Mouse (Mus musculus): ENCODE measurements around the gene Mip.
"Not testable (repeated sequence)": the region's sequence is repeated elsewhere in the genome, so short reads cannot be mapped to it uniquely, and the experiment has no call there.

Mip gene

GRCm38 (mm10) chr10:128211390-128212108 is 14.1 kb upstream of the Mip start, which contains the start of gene Spryd4:
Gene Spryd4, minus strand, starts transcription at chr10:128211807.
- DNase-seq (ENCODE audit: low read depth, low spot score) = peak; percentile 93

- DNase-seq (ENCODE audit: low read depth, low spot score) = no peak
Measured at GRCm38 (mm10) chr10:128212148-128212547, 13.5 kb upstream of the Mip start.

GRCm38 (mm10) chr10:128212871-128213323 is 12.7 kb upstream of the Mip start:
- peak; percentile 85 for DNase-seq (ENCODE audit: low read depth, low spot score)

- not testable (repeated sequence) for DNase-seq (ENCODE audit: low read depth, low spot score)
Measured at GRCm38 (mm10) chr10:128214112-128214511, 11.5 kb upstream of the Mip start.

- no peak for DNase-seq (ENCODE audit: low read depth, low spot score)
Measured at GRCm38 (mm10) chr10:128214981-128215380, 10.7 kb upstream of the Mip start.

- no peak for DNase-seq (ENCODE audit: low read depth, low spot score)
Measured at GRCm38 (mm10) chr10:128218387-128219117, 7.1 kb upstream of the Mip start.

GRCm38 (mm10) chr10:128221533-128222286 is 3.9 kb upstream of the Mip start:
- DNase-seq (ENCODE audit: low read depth, low spot score) = peak; percentile 45

GRCm38 (mm10) chr10:128225064-128225463 is 574 bp upstream of the Mip start:
- DNase-seq (ENCODE audit: low read depth, low spot score) = no peak

- no peak for DNase-seq (ENCODE audit: low read depth, low spot score)
Measured at GRCm38 (mm10) chr10:128227592-128227991, 2.0 kb downstream of the Mip start.

GRCm38 (mm10) chr10:128228009-128228408 is 2.4 kb downstream of the Mip start:
- DNase-seq (ENCODE audit: low read depth, low spot score) = no peak

- DNase-seq (ENCODE audit: low read depth, low spot score) = peak; percentile 46
Measured at GRCm38 (mm10) chr10:128230582-128230981, 4.9 kb downstream of the Mip start.

- DNase-seq (ENCODE audit: low read depth, low spot score) = peak; percentile 48
Measured at GRCm38 (mm10) chr10:128231146-128231545, 5.5 kb downstream of the Mip start.

- DNase-seq (ENCODE audit: low read depth, low spot score) = peak; percentile 90
Measured at GRCm38 (mm10) chr10:128231697-128232419, 6.2 kb downstream of the Mip start, which contains the start of gene Timeless. Gene Timeless, plus strand, starts transcription at chr10:128232065.

- DNase-seq (ENCODE audit: low read depth, low spot score) = peak; percentile 84
Measured at GRCm38 (mm10) chr10:128232420-128232985, 6.9 kb downstream of the Mip start.

- DNase-seq (ENCODE audit: low read depth, low spot score) = no peak
Measured at GRCm38 (mm10) chr10:128236321-128236720, 10.7 kb downstream of the Mip start.

- DNase-seq (ENCODE audit: low read depth, low spot score) = no peak
Measured at GRCm38 (mm10) chr10:128237807-128238480, 12.3 kb downstream of the Mip start.

GRCm38 (mm10) chr10:128239140-128239539 is 13.5 kb downstream of the Mip start:
- no peak for DNase-seq (ENCODE audit: low read depth, low spot score)

- DNase-seq (ENCODE audit: low read depth, low spot score) = no peak
Measured at GRCm38 (mm10) chr10:128240131-128240530, 14.5 kb downstream of the Mip start.

GRCm38 (mm10) chr10:128243252-128243651 is 17.6 kb downstream of the Mip start:
- no peak for DNase-seq (ENCODE audit: low read depth, low spot score)

GRCm38 (mm10) chr10:128244121-128244520 is 18.5 kb downstream of the Mip start:
- DNase-seq (ENCODE audit: low read depth, low spot score) = no peak

Measured in CD4-positive helper T cell, adult 2 months (primary cell).